Mouse (Mus musculus) naive thymus-derived CD4-positive, alpha-beta T cell, adult 2 months (primary cell): Measurements from ENCODE around the gene Igsf10.
A peak's percentile ranks its signal among the peaks of the same experiment; 100 is the strongest.
"Not testable (repeated sequence)": the region's sequence is repeated elsewhere in the genome, so short reads cannot be mapped to it uniquely, and the experiment has no call there.

Experiments
- DNase-seq: peaks from one replicate; pipeline ENCODE4 v3.0.0-alpha.2; 2011; ENCODE audit warnings: low read depth

The Igsf10 gene

DNA sequence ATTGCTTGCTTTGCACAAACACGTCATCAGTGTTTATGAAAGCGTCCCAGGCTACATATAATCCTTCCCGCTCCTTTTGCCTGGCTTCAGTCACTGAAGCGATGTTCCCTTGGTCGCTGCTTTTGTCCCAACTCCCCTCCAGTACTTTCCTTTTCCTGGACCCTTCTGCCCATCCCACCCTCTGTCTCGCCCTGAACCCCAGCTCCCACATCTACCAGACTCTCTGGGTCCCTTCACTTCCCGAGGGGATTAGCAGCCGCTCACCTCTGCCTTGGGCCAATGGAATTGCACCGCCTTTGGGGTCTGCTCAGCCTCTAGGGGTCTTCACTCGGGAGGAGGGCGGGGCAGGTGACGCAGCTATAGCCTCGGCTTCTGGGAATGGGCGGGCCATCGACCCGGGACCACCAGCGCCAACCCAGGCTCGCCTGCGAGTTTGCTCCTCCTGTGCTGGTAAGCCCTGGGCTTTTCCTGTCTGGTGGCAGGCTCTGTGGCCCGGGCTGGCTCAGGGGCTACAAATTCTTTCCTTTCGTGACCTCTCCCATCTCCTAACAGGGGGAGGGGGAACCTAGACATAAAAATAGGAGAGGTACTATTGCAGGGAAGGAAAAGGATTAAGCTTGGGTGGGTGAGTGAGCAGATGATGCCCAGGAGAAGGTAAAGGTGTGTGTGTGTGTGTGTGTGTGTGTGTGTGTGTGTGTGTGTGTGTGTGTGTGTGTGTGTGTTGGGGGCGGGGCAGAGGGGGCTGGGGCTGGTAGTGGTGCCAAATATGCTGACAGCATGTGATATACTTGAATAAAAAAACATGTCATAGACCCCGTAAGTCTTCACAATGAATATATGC, at the start of gene Igsf10:
Gene Igsf10 (minus strand): TSS at position 330 of the 841 bp plus-strand sequence.
- no peak for DNase-seq

DNA sequence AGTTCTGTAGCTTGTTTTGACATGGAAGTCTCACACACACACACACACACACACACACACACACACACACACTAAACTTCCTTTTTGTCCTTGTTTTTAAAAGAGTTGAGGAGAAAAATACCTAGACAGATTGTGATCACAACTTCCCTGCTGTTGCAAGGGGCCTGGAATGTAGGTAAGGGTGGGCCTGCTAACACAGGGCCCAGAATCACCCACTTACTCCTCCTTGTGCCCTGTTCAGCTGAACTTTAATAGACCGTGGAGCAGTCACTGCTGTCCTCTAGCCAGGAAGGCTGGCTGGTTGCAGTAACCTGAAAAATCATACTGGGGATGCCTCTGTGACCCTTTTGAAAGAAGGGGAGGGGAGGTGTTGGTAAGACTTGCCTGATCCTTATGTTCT, 41.4 kb upstream of the Igsf10 start:
- no peak for DNase-seq

DNA sequence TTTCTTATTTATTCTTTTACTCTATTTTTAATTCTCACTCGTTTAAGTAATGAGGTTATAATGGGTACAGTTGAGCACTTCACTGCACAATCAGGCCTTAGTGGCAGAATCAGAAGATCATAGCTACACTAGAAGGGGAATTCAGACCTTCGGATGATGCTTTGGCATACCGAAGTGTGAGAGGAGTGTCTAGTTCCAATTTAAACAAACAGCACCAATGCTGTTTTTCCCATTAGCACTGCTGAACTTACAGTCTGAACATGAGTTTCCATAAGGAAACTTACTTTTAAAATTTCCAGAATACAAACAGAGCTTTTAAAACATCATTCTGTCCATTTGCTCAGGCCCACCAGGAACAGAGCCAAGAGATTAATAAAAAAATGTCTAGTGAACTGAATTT, 40.8 kb upstream of the Igsf10 start:
- no peak for DNase-seq

DNA sequence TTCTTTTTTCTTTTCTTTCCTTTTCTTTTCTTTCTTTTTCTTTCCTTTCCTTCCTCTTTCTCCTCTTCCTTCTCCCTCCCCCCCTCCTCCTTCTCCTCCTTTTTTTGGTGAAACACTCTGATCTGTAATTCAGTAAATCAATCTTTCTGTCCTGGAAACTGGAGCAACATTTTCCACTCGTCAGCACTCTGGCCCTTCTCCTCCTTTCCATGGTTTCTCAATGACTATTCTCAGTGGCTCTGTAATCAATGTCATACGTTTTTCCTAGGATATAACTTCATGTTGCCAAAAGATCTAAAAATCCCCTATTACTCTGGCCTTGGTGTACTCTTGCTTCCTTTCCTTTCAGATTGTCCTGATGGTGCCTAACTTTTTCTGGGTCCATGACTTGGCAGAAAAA, 40.1 kb upstream of the Igsf10 start:
- DNase-seq: no peak

DNA sequence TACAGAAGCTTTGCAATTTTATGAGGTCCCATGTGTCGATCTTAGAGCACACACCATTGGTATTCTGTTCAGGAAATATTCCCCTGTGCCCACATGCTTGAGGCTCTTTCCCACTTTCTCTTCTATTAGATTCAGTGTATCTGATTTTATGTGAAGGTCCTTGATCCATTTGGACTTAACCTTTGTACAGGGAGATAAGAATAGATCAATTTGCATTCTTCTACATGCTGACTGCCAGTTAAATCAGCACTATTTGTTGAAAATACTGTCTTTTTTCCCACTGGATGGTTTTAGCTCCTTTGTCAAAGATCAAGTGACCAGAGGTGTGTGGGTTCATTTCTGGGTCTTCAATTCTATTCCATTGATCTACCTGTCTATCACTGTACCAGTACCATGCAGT, 34.6 kb upstream of the Igsf10 start:
- DNase-seq: not testable (repeated sequence)

DNA sequence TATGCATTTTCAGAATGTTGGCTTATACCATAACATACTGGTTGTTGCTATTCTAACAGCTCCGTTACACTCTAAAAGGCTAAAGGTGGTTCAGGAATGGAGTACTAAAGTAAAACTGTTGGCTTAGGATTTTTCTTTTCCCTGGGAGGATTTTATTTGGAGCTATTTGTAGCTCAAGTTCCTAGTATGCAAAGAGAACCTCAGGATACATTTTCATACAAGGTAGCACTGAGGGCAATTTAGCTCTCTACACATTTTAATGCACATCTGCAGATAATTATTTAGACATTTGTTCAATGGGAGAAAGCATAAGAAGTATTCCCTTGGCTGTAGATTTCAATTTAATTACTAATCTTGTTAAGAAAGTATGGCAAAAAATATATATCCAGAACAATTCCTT, 17.7 kb upstream of the Igsf10 start:
- DNase-seq: no peak

DNA sequence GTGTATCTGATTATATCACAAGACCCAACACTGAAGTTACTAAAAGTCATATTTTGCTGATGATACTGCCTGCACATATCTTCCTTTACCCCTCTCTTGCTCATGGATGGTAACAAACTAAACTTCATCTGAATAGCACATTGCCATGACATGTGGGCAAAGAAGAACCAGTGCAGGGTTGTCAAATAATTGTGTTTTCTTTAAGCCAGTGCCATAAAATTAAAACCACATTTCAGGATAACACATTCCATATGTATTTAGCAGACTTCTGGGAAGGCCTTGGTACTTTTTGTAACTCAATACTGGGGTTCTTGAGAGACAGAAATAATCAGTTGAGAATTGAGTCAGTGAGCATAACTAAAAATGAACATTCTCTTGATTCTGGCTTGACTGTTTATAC, 15.9 kb upstream of the Igsf10 start:
- DNase-seq: no peak

DNA sequence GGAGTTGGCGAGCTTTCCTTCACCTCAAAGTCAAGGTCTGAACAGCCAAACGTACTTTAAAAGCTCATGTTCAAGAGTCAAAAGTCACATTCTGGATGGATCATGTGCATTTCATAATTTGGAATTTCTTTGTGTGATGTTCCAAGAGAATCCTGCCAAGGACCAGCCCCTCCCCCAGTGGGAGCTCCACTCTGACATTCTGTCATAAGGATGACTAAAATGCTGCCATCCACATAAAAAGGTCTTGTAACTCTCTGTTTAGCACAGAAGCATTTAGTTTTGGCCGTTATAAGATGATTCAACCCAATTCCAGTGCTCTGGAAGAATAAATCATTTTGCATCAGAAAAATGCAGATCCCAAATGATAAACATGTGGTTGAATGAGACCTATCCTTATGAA, 10.0 kb upstream of the Igsf10 start:
- DNase-seq: no peak

DNA sequence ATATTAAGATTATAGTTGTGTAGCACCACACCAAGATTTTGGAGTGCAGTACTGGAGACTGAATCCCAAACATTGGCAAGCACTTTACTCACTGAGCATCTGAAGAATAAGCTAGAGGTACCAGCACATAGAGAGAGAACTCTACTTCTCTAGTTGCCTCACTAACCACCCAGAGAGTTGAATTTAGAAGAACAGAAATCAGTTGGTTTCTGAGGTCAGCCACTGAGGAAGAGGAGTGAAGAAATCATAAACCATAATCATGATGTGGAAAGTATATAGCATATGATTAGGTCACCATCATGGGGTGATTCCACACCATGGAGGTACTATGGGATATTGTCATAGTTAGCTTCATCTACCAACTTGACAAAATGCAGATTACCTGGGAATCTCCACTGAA, 7.6 kb upstream of the Igsf10 start:
- no peak for DNase-seq

DNA sequence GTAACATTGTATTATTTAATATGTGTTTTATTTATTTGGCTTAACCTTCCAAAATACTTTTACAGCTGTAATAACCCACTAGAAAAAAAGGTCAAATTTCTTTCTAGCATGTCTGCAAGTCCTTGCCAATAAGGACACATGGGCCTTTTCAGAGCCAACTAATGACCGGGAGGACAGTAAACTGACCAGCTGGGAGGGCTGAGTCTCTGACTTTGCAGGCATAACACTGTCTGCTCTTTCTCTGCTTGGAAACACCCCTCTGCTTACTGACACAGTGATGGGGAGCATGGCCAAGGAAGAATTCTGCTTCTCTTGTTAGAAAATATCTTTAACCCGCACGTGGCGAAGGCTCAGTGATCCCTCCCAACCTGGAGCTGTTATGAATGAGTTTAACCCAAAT, 1.2 kb downstream of the Igsf10 start:
- no peak for DNase-seq

DNA sequence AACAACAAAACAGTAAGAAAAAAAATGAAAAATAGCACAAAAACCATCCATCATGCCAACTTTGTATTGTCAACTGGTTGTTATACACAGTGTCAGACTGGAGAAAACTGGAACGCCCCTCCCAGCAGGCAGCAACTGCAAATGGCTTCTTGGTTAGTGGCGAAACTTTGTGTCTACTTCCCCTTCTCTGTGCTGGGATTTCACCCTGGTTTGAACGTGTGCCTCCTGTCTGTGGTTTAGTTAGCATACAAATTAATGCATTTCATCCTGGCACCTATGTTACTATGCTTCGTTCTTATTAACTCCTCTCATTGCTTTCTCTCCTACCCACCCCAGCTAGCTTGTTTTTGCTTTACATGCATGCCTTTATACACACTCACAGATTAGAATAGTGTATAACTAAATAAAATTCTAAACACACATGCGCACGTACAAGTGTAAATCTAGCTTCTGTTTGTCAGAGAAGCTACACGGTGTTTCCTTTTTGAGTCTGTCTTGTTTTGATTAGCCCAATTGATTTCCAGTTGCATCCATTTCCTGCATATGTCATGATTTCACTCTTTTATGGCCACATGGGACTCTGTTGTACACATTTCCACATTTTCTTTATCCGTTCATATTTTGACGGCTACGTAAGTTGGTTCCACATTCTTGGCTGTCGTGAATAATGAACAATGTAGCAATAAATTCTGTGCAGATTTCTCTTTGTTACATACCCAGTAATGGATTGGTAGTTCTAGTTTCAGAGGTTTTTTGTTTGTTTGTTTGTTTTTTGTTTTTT, 2.4 kb downstream of the Igsf10 start:
- DNase-seq: no peak

DNA sequence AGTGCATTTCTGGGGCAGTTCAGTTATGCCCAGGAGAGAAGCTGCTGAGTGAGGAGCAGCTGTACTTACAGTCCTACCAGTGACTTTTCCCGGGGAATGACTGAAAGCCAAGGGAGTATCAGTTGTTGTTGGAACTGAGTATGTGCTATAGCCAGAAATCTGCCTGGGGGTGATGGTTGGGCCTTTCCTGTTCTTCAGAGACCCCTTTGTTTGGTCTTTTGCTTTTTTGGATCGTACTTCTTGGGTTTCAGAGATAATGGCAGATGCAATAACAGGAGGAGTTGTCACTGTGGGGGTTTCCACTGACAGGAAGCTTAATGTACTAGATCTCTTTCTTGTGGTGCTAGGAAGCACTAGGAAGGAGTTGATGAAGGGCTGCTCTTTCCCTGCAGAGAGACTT, 15.7 kb downstream of the Igsf10 start:
- DNase-seq: no peak

DNA sequence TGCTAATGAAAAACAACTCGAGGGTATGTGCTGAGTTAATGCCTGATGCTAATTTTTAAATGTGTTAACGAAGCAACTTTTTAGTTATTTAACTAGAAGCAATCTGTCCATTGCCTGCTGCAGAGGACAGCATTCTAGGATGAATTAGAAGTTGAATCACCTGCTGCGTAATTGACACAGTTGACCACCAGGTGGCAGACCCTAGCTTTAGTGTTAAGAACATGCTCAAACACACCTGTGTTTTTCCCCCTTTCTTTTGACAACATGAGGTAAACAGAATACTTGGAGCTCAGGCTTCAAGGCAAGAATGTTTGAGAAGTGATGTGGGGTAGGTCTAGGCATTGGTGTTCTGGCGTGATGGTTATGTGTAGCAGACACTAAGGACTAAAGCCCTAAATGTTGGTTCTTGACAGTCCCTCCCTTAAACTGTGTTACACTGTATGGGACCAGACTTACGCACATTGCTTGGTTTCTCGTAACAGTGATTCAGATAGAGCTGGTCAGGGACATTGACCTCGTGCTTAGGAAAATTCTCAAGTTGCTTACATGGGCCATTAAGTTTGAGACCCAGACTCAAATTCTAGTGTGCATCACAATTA, 22.8 kb downstream of the Igsf10 start:
- peak; percentile 77 for DNase-seq

DNA sequence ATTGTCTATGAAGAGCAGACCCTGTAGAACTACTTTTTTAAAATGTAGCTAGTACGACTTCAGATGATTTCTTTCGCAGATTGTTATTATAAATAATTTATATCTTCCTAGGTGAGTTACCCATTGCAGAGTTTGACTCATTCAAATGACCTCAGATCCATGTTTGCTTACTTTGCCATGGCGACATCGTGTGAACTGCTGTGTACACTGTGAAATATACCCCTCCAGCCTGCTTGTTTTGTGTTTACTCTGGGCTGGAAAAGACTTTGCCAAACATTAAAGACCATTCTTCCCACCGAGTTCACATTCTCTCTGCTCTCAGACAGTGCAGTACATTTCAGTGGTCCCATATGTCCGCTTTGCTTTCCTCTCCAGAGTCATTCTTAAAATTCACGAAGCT, 28.1 kb downstream of the Igsf10 start:
- no peak for DNase-seq

DNA sequence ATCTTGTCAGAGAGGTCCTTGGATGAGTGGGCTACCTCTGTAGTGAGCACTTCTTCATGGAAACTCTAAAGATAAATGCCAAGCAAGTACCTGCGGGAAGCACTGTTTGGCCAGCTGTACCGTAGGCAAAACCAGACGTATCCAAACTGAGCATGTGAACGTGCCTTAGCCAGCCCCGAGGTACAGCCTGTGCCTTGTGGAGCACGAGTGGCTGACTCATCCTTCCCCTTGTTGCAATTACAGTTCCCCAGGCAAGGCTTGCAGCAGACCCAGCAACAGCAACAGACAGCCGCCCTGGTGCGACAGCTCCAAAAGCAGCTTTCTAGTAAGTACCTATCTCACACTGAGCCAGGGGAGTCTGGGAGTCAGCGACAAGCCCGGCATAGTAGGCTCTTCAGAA, 31.6 kb downstream of the Igsf10 start:
- DNase-seq: no peak

DNA sequence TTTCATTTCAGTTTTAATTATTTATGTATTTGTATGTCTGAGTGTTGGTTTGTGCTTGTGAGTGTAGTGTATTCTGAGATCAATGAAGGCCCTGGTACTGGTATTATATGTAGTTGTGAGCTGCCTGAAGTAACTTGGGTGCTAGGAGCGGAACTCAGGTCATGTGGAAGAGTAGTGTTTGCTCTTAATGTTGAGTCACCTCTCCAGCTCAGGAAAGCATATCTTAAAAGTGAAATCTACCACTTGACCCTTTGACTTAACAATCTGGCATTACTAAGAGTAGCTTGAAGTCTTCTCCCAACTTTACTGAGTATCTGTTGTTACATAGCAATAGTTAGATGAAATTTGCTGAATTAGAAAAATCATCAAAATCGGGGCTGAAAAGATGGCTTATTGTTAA, 38.7 kb downstream of the Igsf10 start:
- DNase-seq: no peak

DNA sequence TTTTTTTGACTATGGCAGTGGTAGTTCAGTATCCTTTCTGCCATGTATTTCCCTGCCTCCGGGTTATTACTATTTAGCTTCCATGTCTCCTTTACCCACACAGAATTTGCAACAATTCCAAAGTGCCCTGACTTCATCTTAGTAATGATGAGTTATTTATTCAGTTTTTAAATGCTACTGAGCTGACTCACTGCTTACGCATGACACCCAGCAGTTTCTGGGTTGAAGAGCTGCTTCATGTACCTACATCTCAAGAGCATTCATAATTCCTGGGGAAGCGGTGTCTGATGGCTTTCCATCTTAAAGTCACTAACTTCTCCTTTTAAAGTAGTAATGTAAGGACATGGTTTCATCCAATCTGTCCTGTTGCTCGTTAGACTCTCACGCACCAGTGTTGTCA, 39.2 kb downstream of the Igsf10 start:
- DNase-seq: no peak

DNA sequence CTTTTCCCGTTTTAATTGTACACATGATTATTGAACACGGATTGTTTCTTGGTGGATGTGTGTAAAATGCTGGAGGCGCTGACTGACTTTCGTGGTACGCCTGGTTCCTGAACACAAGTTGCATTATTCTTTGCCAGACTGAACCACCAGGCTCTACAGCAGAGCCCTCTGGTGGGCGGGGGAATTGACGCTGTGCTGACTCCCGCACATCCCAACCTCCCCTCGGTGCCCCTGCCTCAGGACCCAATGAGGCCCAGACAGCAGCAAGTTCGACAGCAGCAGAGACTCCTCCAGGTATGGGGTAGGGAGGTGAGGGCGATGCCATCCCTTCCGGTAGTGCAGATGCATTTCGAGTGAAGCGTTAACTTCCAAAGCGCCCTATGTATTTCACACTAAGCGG, 46.5 kb downstream of the Igsf10 start:
- DNase-seq: no peak

DNA sequence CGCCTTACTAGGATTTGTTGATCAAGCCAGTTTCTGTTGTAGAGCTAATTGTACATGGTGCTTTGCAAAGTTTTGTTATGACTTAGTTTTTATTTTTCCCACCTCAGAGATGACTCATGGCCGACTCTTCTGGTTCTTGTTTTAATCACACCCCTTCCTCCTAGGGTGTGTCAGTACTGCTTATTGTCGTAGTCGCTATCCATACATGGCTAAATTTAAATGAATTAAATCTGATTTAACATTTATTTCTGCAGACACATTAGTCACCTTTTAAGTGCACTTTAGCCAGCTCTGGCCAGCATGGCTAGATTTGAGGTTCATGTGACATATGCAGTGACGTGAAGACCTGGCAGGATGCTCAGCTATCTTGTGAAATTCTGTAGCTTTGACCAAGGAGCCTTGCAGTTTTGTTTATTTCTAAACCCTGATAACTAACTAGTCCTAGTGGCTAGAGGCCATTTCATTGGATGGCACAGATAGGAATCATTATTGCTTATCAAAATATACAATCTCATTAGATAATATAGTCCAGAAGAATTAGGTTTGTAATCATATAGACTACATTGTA, 47.5 kb downstream of the Igsf10 start:
- no peak for DNase-seq

DNA sequence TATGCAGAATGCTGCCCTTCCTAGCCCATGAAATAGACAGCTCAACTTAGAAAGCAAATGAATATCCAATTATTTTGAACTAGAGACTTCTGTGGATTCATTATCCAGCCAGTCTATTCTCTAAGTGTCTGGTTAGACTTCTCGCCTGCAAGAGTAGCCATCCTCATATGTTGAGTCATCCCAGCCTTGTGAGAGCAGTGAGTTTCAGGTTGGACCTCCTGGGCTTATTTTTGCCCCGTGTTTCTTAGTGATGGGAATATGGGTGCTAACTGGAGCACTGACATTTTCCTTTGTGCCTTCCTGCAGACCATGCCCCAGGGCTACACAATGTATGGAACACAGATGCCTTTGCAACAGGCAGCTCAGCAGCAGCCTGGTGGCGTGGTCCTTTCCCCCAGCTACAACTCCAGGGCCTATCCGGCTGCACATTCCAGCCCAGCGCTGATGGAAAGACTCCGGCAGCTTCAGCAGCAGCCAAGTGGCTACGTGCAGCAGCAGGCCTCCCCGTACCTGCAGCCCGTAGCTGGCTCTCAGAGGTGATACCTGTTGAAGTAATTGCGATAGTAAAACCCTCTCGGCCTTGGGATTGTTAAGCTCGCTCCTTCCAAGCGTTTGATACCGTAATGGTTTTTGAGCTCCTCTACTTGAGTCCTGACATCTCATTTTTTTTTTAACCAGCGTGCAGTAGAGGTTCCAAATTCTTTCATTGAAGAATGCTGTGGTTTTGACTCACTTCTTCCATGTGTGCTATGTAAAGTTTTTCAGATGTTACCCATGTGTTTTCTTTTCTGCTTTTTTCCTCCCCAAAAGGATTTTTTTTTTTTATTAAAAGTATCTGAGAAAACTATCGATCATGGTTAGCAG, 48.3 kb downstream of the Igsf10 start:
- no peak for DNase-seq

DNA sequence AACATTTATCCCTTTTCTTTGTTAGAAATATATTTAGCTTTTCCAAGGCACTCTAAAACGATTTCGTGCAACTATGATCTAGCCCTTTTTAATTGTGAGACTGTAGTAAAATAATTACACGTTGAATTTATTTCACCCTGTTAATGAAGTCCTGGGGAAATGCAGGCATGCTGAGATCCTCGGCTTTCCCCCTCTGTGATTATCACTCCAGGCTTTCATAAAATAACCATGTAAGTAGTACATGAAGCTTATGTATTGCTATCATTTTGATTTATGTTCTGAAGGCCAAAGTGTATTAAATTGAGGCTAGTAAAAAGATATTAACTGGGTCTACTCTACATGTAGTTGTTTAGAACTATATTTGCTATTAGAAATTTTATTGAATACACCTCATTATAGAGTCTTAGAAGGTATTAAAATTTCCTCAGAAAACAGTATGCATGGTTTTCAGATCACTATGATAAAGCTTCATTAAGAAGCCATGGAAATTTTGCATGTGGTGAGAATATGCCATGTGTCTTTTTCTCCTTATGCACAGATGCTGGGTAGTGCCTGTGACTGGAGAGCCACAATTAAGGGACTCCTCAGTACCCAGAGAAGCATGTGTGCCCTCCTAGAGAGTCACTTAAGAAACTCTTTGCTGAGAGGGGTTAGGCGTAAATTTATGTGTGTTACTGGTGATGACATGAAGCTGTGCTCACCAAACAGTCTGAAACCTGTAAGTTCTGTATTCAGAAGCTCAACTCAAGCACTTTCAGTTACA, 50.6 kb downstream of the Igsf10 start:
- no peak for DNase-seq
